Mouse (Mus musculus): ENCODE data around the gene Cyth2.

Gene Cyth2

DNA sequence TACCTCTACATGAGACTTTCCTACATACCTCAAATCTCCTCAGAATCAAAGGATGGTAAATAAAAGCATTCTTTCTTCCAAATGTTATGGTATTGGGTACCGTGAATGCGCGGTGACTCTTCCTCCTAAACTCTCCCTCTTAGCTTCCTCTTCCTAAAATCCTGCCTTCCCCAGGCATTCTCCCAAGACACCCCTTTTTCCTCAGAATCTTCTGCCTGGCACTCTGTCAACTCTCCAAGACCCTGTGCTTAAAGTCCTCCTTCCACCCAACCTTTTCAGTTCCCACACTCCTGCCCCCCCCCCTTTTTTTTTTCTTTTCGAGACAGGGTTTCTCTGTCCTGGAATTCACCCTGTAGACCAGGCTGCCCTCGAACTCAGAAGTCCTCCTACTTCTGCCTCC is 460 bp upstream of the Cyth2 start:
- in situ Hi-C loops (cut with MboI, MseI): loop anchor here (10.0 kb wide), 1 partner anchor 380 kb away; the partner anchor contains the start of genes Gys1 and Ruvbl2

DNA sequence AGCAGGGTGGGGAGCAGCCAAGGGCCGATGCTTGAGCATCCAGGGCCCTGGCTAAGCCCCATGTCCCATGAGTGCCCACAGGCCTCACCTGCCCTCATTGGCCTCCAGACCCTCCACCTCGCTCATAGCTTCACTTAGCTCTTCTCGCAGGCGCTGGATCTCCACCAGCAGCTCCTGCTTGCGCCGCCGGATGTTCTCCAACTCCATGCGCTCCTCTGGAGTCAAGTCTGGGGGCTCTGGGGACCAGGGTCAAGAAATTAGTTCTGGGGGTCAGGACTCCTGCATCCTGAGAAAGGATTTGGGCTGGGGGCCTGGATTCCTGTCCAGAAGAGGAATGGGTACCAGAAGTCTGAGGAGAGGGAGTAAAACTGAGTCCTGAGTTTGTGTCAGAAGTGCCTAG is 1.5 kb downstream of the Cyth2 start:
- in situ Hi-C loops (cut with MboI, MseI): loop anchor here (10.0 kb wide), 1 partner anchor 378 kb away; the partner anchor contains the start of genes Gys1 and Ruvbl2

DNA sequence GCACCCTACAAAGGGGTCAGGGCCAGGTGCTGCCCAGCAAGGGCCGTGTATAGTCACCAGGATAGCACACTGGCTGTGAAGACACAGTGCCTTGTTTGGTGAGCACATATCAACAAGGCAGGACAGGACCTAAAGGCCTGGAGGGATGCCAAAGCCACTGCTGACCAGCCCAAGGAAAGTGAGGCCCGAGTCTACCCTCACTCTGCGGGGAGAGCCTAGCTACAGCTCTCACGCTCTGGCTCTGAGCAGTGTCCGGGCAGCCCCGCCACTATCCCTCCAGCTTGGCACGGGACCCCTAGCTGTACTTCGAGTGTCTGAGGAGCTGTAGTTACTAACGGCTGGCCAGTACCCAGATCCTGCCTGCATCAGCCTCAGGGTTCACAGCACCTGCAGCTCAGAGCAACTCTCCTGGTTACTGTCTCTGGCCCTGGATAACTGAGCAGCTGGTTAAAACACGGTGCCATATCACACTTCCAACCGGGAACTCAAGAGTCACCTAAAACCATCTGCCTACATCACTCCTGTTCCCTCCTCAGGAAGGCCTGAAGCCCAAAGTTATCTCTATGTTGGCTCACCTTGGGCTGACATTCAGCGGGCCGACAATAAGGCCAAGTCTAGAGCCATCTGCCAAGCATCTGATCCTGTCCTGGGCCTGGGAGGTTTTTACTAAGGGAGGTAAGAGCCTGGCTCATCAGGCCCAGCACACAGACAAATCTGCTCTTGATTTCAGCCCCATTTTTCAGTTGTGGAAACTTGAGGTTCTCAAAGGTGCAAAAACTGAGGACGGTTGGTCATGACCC is 4.9 kb downstream of the Cyth2 start:
- in situ Hi-C loops (cut with MboI, MseI): loop anchor here (5.0 to 10.0 kb wide), 3 partner anchors 77 to 375 kb away; partner anchors contain the start of genes Gys1 and Ruvbl2

DNA sequence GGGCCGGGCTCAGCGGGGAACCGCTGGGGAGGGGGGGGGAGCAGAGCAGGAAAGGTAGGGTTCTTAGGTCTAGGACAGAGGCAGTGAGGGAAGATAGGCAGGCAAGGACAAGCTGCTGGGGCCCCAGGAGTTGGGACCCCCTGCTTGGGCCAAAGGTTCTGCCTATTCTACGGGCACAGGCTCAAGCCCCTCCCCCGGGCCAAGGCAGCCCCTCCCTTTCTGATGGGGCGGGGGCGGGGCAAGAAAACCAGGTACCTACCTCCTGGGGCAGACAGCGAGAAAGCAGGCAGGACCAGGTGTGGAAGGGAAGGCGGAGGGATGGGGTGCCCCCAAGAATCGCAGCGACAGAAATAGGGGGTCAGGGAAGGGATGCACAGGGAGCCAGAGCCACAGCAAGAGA is 5.9 kb downstream of the Cyth2 start:
- in situ Hi-C loops (cut with MboI, MseI): loop anchor here (5.0 kb wide), 2 partner anchors 76 to 124 kb away; no protein-coding TSS in a partner anchor

DNA sequence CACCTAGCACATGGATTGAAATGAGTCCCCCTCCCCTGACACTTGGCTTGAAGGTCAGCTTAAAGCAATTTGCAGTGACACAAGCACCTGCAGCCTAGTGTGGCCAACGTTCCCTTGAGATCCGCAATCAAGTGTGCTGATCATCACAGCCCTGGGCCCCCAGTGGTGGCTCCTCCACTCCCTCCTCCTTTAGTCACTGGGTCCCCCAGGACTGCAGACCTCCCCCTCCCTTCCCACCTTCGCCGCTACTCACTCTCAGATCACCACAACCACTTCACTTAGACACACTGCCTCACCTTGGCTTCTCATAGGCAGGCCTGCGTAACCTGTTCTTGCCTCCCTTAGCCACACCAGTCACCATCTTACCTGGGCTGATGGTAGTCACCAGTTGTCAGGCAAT is 8.4 kb downstream of the Cyth2 start:
- in situ Hi-C loops (cut with MboI, MseI): loop anchor here (5.0 kb wide), 2 partner anchors 74 to 126 kb away; no protein-coding TSS in a partner anchor

DNA sequence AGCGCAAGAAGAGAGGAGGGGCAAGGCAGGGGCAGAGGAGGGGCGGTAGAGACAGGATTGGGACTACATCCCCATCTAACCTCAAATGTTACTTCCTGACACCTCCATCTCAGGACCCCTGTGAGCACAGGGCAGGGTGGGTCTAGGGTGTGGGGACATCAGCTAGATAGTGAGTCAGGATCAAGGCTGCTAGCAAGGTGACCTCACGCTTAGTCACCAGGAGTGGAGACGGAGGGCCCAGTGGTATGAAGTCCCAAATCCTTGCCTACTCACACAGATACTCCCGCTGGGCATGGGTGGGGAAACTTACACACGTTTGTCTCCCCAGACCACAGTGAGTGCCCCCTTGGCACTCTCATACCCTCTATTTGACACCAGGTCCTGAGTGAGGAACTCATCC is 11.8 kb downstream of the Cyth2 start:
- in situ Hi-C loops (cut with MboI, MseI): no loop called here

- in situ Hi-C loops (cut with MboI, MseI): no loop called here
Observed at GRCm38 (mm10) chr7:45801348-45801747, 13.0 kb downstream of the Cyth2 start.

DNA sequence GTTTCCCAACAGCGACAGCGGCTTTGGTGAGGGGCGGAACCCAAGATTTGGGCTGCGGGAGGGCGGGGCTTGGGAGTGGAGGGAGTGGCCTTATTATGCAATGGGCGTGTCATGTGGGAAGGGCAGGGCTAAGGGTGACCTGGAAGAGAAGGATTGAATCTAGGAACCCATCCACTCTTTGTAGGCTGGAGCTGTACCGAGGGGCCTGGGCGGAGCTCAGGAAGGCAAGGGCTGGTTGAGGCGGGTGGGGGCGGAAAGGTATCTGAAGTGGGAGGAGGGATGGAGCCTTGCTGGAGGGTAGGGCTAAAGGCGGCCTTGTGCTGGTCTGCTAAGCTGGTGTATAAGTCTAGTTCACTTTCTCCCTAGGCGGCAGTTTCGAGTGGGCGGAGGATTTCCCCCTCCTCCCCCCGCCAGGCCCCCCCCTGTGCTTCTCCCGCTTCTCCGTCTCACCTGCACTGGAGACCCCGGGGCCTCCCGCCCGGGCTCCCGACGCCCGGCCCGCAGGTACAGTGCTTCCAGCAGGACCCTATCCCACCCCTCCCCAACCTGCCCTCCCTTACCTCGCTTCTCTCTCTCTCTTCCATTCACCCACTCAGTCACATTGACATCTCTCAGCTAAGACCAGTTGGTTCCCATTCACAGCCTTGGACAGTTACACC is 13.7 kb downstream of the Cyth2 start:
- in situ Hi-C loops (cut with MboI, MseI): no loop called here

DNA sequence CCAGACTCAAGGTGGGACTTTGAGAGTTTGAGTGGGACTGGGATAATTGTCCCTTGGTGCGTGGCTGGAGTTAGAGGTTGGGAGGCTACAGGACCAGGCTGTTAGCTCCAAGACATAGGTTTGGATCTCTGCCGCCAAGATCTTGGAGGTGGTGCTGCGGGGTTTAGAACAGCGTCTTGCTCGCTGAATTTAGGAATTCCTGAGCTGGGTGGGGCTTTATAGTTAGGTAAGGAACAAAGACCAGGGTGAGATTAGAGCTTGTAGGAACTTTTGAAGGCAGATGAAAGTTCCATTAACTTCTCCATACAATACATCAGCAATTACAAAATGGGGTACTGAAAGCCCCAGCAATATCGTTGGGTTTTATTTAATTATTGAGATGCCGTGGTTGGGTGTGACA is 14.4 kb downstream of the Cyth2 start:
- in situ Hi-C loops (cut with MboI, MseI): no loop called here

DNA sequence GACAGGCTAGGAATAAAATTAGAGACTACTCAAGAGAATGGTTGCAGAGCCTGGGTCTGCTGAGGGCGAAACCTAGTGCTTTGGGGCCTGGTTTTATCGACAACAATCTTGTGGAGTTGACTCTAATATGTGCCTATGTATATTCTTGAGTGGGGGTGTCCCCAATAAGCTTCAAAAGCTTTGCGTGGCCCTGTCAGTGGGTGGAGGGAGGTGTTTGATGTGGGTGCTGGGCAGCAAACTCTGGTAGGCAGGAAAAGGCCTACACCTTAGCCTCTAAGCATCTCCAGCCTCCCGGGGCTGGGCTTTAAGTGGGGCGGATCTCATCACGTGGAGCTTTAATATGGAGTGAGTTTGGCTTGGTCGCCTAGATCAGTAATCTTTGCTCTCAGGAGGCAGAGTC is 15.4 kb downstream of the Cyth2 start:
- in situ Hi-C loops (cut with MboI, MseI): no loop called here

- in situ Hi-C loops (cut with MboI, MseI): no loop called here
Observed at GRCm38 (mm10) chr7:45798511-45798836, 15.9 kb downstream of the Cyth2 start.

GRCm38 (mm10) chr7:45797661-45798510 is 16.5 kb downstream of the Cyth2 start:
- in situ Hi-C loops (cut with MboI, MseI): no loop called here

- in situ Hi-C loops (cut with MboI, MseI): no loop called here
Observed at GRCm38 (mm10) chr7:45796950-45797349, 17.4 kb downstream of the Cyth2 start.

- in situ Hi-C loops (cut with MboI, MseI): no loop called here
Observed at GRCm38 (mm10) chr7:45794971-45795370, 19.4 kb downstream of the Cyth2 start.

GRCm38 (mm10) chr7:45793969-45794585 is 20.3 kb downstream of the Cyth2 start:
- in situ Hi-C loops (cut with MboI, MseI): no loop called here

GRCm38 (mm10) chr7:45793240-45793639 is 21.1 kb downstream of the Cyth2 start:
- in situ Hi-C loops (cut with MboI, MseI): no loop called here

GRCm38 (mm10) chr7:45791756-45792490 is 22.5 kb downstream of the Cyth2 start:
- in situ Hi-C loops (cut with MboI, MseI): no loop called here

GRCm38 (mm10) chr7:45790721-45791120 is 23.7 kb downstream of the Cyth2 start:
- in situ Hi-C loops (cut with MboI, MseI): no loop called here

- in situ Hi-C loops (cut with MboI, MseI): no loop called here
Observed at GRCm38 (mm10) chr7:45787642-45788041, 26.7 kb downstream of the Cyth2 start.

DNA sequence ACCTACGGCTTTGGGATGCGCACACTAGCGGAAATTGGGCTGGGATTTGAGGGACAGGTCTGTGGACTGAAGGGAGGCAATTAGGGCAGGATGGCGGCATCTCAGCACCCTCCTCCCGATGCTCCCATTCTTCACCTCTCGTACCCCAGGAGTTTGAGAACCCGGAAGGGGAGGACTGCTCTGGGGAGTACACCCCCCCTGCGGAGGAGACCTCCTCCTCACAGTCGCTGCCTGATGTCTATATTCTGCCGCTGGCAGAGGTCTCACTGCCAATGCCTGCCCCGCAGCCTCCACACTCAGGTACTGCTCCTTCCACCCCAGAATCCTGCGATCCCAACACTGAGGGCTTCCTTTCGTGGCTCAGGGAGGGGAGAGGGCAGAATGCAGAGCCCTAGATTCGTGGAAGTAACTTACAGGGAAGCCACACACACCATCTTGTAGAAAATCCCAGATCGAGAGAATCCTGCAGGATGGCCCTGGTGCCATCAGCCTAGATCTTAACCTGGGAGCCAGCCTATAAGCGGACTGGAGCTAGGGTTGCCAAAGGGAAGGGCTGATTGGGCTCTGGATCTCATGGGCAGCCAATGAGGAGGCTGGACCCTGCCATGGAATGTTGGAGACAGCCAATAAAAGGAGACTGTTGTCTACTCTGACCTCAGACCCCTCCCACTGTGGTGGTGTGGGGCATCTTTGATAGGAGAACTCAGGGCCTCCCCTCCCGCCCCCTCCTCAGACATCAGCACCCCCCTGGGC is 27.5 kb downstream of the Cyth2 start:
- in situ Hi-C loops (cut with MboI, MseI): no loop called here

All from regulatory T cell (primary cell).